Mouse (Mus musculus) liver, adult 2 months (tissue): ENCODE results near the gene Abca9. TPM values are rescaled to one million over a fixed set of nuclear protein-coding genes. Genes with fewer than 3 reads are reported as not detected.

Source experiments
- DNase-seq: peaks from one replicate; pipeline ENCODE4 v3.0.0-alpha.2; 2011; ENCODE audit warnings: low read depth, low spot score; ENCODE audit errors: extremely low read depth
- H3K27ac ChIP-seq: fragments of 200-500 bp; replicated peaks from 2 replicates; pipeline ENCODE4 v1.5.1; 2012; ENCODE audit warnings: low read depth, mild to moderate bottlenecking, control low read depth, inconsistent platforms, low read length; ENCODE audit not compliant: insufficient read depth
- H3K27me3 ChIP-seq: fragments of 200-500 bp; 2 replicates; pipeline ENCODE4 v1.6.1; 2012; ENCODE audit warnings: mild to moderate bottlenecking, moderate library complexity, low read length, inconsistent platforms; ENCODE audit not compliant: control insufficient read depth, insufficient read depth
- H3K36me3 ChIP-seq: fragments of 200-500 bp; 2 replicates; pipeline ENCODE4 v1.6.1; 2012; ENCODE audit warnings: low read length, inconsistent platforms; ENCODE audit not compliant: control insufficient read depth, insufficient read depth
- H3K4me1 ChIP-seq: fragments of 200-500 bp; 2 replicates; pipeline ENCODE4 v1.6.1; 2011; ENCODE audit warnings: low read length; ENCODE audit not compliant: control insufficient read depth, insufficient read depth
- H3K4me3 ChIP-seq: fragments of 200-500 bp; 2 replicates; pipeline ENCODE4 v1.5.1; 2011; ENCODE audit warnings: low read depth, mild to moderate bottlenecking, control low read depth, low read length, moderate library complexity; ENCODE audit not compliant: insufficient read depth
- H3K79me2 ChIP-seq: fragments of 200-500 bp; 2 replicates; pipeline ENCODE4 v1.6.1; 2012; ENCODE audit warnings: inconsistent platforms, mild to moderate bottlenecking, low read length, moderate library complexity; ENCODE audit not compliant: control insufficient read depth, insufficient read depth
- H3K9ac ChIP-seq: fragments of 200-500 bp; 2 replicates; pipeline ENCODE4 v1.6.1; 2012; ENCODE audit warnings: low read depth, mild to moderate bottlenecking, control low read depth, inconsistent platforms, low read length
- CTCF ChIP-seq: fragments of 200-500 bp; IDR thresholded peaks from 2 replicates; pipeline ENCODE4 v1.5.1; 2011; ENCODE audit warnings: low read depth, low read length, control low read depth
- POLR2A ChIP-seq: fragments of 200-500 bp; IDR thresholded peaks from 2 replicates; pipeline ENCODE4 v1.6.1; 2011; ENCODE audit warnings: low read length, control low read depth; ENCODE audit not compliant: insufficient read depth; ENCODE audit errors: extremely low read depth
- WGBS: fragments of 180-500 bp; shearing (Covaris S2); methylation state at CpG from one replicate; pipeline ENCODE4 v1.1.7; 2018; 5-methylcytosine and 5-hydroxymethylcytosine counted together
- polyA plus RNA-seq: library from polyadenylated mRNA; depleted of rRNA; stranded (reverse); fragments of >200 nt; gene quantifications from 2 replicates; pipeline ENCODE4 v1.2.3, GENCODE M21; 2012
- total RNA-seq: library from RNA; depleted of rRNA; stranded (reverse); fragments of >200 nt; gene quantifications from 2 replicates; pipeline ENCODE4 v1.2.3, GENCODE M21; 2014

Gene Abca9
- total and polyA plus RNA-seq, 2 experiments, result 0.43 to 3.6 TPM

DNA sequence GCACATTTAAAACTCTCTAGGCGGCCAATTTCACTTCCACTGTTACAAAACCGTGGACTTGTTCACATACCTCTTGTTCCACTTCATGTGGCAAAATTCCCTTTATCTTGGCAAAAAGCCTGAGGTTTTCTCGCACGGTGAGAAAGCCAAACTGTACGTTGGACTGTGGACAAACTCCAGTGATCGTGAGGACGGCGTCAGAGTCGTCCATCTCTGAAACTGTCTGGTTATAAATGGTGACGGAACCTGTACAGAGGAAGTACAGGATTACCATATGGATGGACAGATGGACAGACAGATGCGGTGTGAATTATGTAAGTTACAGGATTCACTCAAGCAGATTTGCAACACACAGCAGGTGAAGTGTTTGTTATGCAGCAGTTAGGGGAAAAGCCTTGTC, 22.6 kb downstream of the Abca9 start:
- H3K27me3 ChIP-seq, result no peaks in the 10 kb centered on the region
- peak; percentile 95 for DNase-seq
- H3K9ac ChIP-seq, result peak overlapping the region; percentile 17; the same call in 1 of the 2 replicates
- no peaks in the 10 kb centered on the region; the same call in 1 of the 2 replicates for H3K4me1 ChIP-seq
- H3K4me3 ChIP-seq, result peak overlapping the region; percentile 27
- peak overlapping the region; percentile 14; the same call in 1 of the 2 replicates for H3K27ac ChIP-seq
- TF ChIP-seq CTCF, result no peak
- no peak for TF ChIP-seq POLR2A
- WGBS, result 24% methylated on average over 11 of the region's 11 CpGs
- H3K79me2 ChIP-seq, result no peaks in the 10 kb centered on the region
- H3K36me3 ChIP-seq, result peaks cover 4% of the 10 kb centered on the region; the same call in 1 of the 2 replicates

DNA sequence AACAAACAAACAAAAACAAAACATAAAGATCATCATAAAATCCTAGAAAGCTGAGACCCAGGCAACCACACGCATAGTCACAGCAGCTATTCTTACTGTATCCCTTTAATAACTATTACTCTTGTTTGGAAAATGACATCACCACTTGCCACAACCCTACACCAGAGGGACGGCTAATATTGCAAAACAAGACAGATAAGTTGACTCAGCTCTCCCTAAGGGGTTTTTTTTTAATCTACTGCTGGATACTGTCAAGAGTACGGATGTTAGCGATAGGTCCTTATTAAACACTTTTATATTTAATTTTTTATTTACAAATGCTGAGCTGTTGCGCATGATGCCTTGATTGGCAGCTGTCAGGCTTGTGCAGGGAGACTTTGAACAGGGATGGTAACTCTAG, 37.2 kb downstream of the Abca9 start:
- peak; percentile 26 for DNase-seq
- 38% methylated on average over 5 of the region's 5 CpGs for WGBS
- no peak for TF ChIP-seq CTCF
- no peak for TF ChIP-seq POLR2A

DNA sequence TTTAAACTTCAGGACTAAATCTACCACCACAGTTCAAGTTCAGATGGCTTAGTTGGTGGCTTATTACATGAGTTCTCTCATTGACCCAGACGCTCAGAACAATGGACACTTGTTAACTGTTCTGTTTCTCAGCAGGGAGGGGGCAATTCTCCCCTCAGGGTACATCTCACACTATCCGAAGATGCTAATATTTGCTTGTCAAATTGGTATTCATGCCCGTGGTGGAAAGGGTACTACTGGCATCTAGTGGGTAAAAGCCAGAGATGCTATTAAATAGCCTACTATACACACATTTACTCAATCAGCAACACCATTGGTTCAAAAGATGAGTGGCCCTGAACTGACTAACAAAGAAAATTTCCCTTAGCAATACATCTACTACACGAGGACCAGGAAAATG, 56.9 kb downstream of the Abca9 start:
- H3K4me3 ChIP-seq, result no peak overlapping the region
- H3K36me3 ChIP-seq, result peaks cover 2% of the 10 kb centered on the region; the same call in 1 of the 2 replicates
- no peak overlapping the region for H3K27ac ChIP-seq
- H3K79me2 ChIP-seq, result no peaks in the 10 kb centered on the region
- WGBS, result 48% methylated on average over 4 of the region's 4 CpGs
- peak; percentile 35 for DNase-seq
- no peaks in the 10 kb centered on the region for H3K27me3 ChIP-seq
- no peak overlapping the region for H3K9ac ChIP-seq
- TF ChIP-seq POLR2A, result no peak
- TF ChIP-seq CTCF, result 0 out of 2 replicates have a peak, but pooled peaks have one; percentile 4
- no peaks in the 10 kb centered on the region for H3K4me1 ChIP-seq

More for the DNA sequence above, 37.2 kb downstream of the Abca9 start:
- H3K4me3 ChIP-seq, result no peak overlapping the region
- no peaks in the 10 kb centered on the region for H3K27me3 ChIP-seq
- no peaks in the 10 kb centered on the region for H3K4me1 ChIP-seq
- H3K27ac ChIP-seq, result no peak overlapping the region
- no peaks in the 10 kb centered on the region; the same call in 1 of the 2 replicates for H3K36me3 ChIP-seq
- H3K9ac ChIP-seq, result no peak overlapping the region
- no peaks in the 10 kb centered on the region for H3K79me2 ChIP-seq

DNA sequence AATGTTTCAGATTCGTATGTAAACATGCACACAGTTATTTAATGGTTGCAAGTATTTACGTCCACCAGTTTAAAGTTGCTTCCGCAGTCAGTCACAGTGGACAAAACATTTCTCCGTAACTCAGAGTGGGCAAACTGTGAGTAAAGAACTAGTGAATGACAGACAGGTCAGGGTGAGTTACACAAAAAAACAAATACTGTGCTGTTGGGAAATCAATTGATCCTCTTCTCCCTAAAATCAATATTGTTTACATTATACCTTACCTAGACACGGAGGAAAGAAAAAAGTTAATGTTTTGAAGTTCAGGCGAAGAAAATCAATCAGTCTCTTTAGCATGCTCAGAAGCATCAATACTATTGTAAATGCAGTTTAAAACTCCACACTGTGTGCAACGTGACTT, 66.6 kb downstream of the Abca9 start:
- 24% methylated on average over 7 of the region's 7 CpGs for WGBS
- H3K4me1 ChIP-seq, result peaks cover 10% of the 10 kb centered on the region; the same call in 1 of the 2 replicates
- peaks cover 5% of the 10 kb centered on the region; the same call in 1 of the 2 replicates for H3K36me3 ChIP-seq
- H3K27me3 ChIP-seq, result 0 out of 2 replicates have a peak, but pooled peaks cover 3% of the 10 kb centered on the region
- H3K27ac ChIP-seq, result no peak overlapping the region
- TF ChIP-seq POLR2A (no peak), CTCF (no peak)
- H3K79me2 ChIP-seq, result no peaks in the 10 kb centered on the region
- H3K9ac ChIP-seq, result no peak overlapping the region
- H3K4me3 ChIP-seq, result no peak overlapping the region
- peak; percentile 86 for DNase-seq

DNA sequence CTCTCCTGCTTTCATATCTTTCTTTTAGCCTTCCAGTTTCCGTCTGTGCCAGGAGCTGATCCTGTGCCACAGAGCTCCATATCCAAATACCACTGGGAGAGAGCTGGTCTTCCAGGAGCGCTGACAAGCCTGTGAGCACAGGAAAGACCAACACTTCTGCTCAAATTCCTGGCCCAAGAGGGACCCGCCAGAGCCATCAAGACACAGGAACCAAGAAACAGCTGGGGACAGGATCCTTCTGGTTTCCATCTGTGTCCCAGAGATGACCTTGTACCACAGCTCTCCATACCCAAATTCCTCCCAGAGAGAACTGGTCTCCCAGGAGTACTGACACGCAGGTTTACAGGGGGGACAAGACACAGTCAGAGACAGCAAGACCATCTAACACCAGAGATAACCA, 69.1 kb downstream of the Abca9 start:
- Histone ChIP-seq H3K4me3 (no peak overlapping the region), H3K4me1 (peaks cover 11% of the 10 kb centered on the region; the same call in 1 of the 2 replicates), H3K27ac (no peak overlapping the region), H3K27me3 (no peaks in the 10 kb centered on the region), H3K36me3 (peaks cover 2% of the 10 kb centered on the region; the same call in 1 of the 2 replicates), H3K9ac (no peak overlapping the region), H3K79me2 (no peaks in the 10 kb centered on the region; the same call in 1 of the 2 replicates)
- 77% methylated on average over 4 of the region's 4 CpGs for WGBS
- DNase-seq, result no peak
- TF ChIP-seq POLR2A (no peak), CTCF (no peak)

DNA sequence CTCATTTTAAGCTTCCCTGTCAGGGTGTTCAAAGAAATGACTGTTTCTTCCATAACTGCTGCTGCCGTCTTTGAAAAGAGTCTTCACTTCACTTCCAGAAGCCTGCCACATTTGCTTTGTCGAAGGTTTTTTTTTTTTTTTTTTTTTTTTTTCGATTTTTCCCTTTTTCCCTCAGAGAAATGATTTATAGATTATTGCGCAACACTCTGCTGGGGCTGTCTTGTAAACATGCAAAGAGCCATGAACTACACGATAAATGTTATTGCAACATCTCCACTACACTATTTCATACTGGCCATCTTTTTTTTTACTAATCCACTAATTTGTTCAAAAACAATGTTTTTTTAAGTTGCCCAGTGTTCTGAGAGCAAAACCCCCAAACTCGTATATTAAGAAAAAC, 70.5 kb downstream of the Abca9 start:
- WGBS, result 16% methylated on average over 6 of the region's 6 CpGs

More for the DNA sequence above, 70.5 kb downstream of the Abca9 start:
- peak overlapping the region; percentile 25; the same call in 1 of the 2 replicates for H3K4me3 ChIP-seq
- no peak overlapping the region for H3K9ac ChIP-seq
- H3K27ac ChIP-seq, result peak overlapping the region; percentile 64
- no peak for TF ChIP-seq CTCF
- peaks cover under 1% of the 10 kb centered on the region for H3K36me3 ChIP-seq
- peak; percentile 86 for DNase-seq
- peaks cover 13% of the 10 kb centered on the region; the same call in 1 of the 2 replicates for H3K4me1 ChIP-seq
- no peaks in the 10 kb centered on the region for H3K27me3 ChIP-seq
- H3K79me2 ChIP-seq, result peaks cover 4% of the 10 kb centered on the region; the same call in 1 of the 2 replicates
